Comparison of ENCODE assay signal across 10 mouse cellular contexts in genomic region chr17:63862399-63862798, GRCm38 (mm10). TPM values are rescaled to one million over a fixed set of nuclear protein-coding genes. Genes with fewer than 3 reads are reported as not detected.
DNase-seq lines count a peak whose midpoint lies in the region; ATAC-seq lines count a peak whose summit lies in the region.
"Had no signal": no experiment of that assay in that cellular context is flagged by ENCODE, and none has a peak within 500 bp of the region (broad histone marks: within the 10 kb centered on the region; RNA-seq: fewer than 3 reads in every experiment).

No protein-coding gene starts in this region.

- ATAC-seq in forebrain, embryonic 14.5 days = no peak
- ATAC-seq in hindbrain, embryonic 15.5 days (ENCODE audit: low FRiP score, low read depth) = no peak
- no peak for ATAC-seq in hindbrain, embryonic 12.5 days (ENCODE audit: low FRiP score)
- ATAC-seq in midbrain, embryonic 15.5 days (replicated peaks) = no peak
- no peak for ATAC-seq in midbrain, embryonic 13.5 days
- ATAC-seq in neural tube, embryonic 15.5 days (ENCODE audit: low FRiP score) = no peak

- H3K4me2 ChIP-seq in forebrain, embryonic 14.5 days (ENCODE audit: low read length) = no peak overlapping the region
- H3K4me2 ChIP-seq in hindbrain, embryonic 15.5 days = peak overlapping the region; percentile 89
- no peak overlapping the region for H3K4me2 ChIP-seq in hindbrain, embryonic 12.5 days (replicated peaks)
- H3K4me2 ChIP-seq in midbrain, embryonic 15.5 days = 0 out of 2 replicates have a peak overlapping the region, but pooled peaks have one; percentile 68
- no peak overlapping the region for H3K4me2 ChIP-seq in midbrain, embryonic 13.5 days (replicated peaks)
- peak overlapping the region; percentile 87; the same call in 1 of the 2 replicates for H3K4me2 ChIP-seq in neural tube, embryonic 15.5 days

- H3K27me3 ChIP-seq in forebrain, embryonic 10.5 days (ENCODE audit: poor library complexity, severe bottlenecking) = peaks cover 15% of the 10 kb centered on the region
- H3K27me3 ChIP-seq in forebrain, embryonic 14.5 days (replicated peaks; ENCODE audit: control insufficient read depth, insufficient read depth, low read length) = no peaks in the 10 kb centered on the region
- no peaks in the 10 kb centered on the region for H3K27me3 ChIP-seq in hindbrain, embryonic 15.5 days
- peaks cover 5% of the 10 kb centered on the region; the same call in 1 of the 2 replicates for H3K27me3 ChIP-seq in hindbrain, embryonic 12.5 days
- no peaks in the 10 kb centered on the region for H3K27me3 ChIP-seq in midbrain, embryonic 15.5 days (replicated peaks)
- H3K27me3 ChIP-seq in midbrain, embryonic 13.5 days = 0 out of 2 replicates have a peak, but pooled peaks cover 6% of the 10 kb centered on the region
- no peaks in the 10 kb centered on the region for H3K27me3 ChIP-seq in neural tube, embryonic 15.5 days (replicated peaks)

- H3K9ac ChIP-seq in forebrain, embryonic 14.5 days (ENCODE audit: low read length) = no peak overlapping the region
- no peak overlapping the region for H3K9ac ChIP-seq in hindbrain, embryonic 15.5 days
- H3K9ac ChIP-seq in hindbrain, embryonic 12.5 days = no peak overlapping the region
- H3K9ac ChIP-seq in midbrain, embryonic 15.5 days = no peak overlapping the region
- no peak overlapping the region for H3K9ac ChIP-seq in midbrain, embryonic 13.5 days (replicated peaks)
- H3K9ac ChIP-seq in neural tube, embryonic 15.5 days (replicated peaks) = no peak overlapping the region

- H3K27ac ChIP-seq in forebrain, embryonic 10.5 days = no peak overlapping the region
- no peak overlapping the region for H3K27ac ChIP-seq in forebrain, embryonic 14.5 days (ENCODE audit: low read depth, low read length)
- H3K27ac ChIP-seq in hindbrain, embryonic 15.5 days (replicated peaks) = no peak overlapping the region
- no peak overlapping the region for H3K27ac ChIP-seq in hindbrain, embryonic 12.5 days
- H3K27ac ChIP-seq in midbrain, embryonic 15.5 days = no peak overlapping the region
- H3K27ac ChIP-seq in midbrain, embryonic 13.5 days = no peak overlapping the region
- H3K27ac ChIP-seq in neural tube, embryonic 15.5 days (replicated peaks) = no peak overlapping the region

- no peaks in the 10 kb centered on the region for H3K9me3 ChIP-seq in forebrain, embryonic 10.5 days
- no peaks in the 10 kb centered on the region for H3K9me3 ChIP-seq in forebrain, embryonic 14.5 days (replicated peaks; ENCODE audit: control insufficient read depth, low read length)
- no peaks in the 10 kb centered on the region for H3K9me3 ChIP-seq in hindbrain, embryonic 15.5 days
- H3K9me3 ChIP-seq in hindbrain, embryonic 12.5 days (replicated peaks) = no peaks in the 10 kb centered on the region
- H3K9me3 ChIP-seq in midbrain, embryonic 15.5 days = no peaks in the 10 kb centered on the region
- H3K9me3 ChIP-seq in midbrain, embryonic 13.5 days = no peaks in the 10 kb centered on the region
- no peaks in the 10 kb centered on the region for H3K9me3 ChIP-seq in neural tube, embryonic 15.5 days (replicated peaks)

- 81% methylated on average over 3 of the region's 3 CpGs for WGBS in forebrain, embryonic 10.5 days
- 86% methylated on average over 3 of the region's 3 CpGs for WGBS in forebrain, embryonic 14.5 days
- 74% methylated on average over 3 of the region's 3 CpGs for WGBS in hindbrain, embryonic 15.5 days
- 75% methylated on average over 3 of the region's 3 CpGs for WGBS in hindbrain, embryonic 12.5 days
- WGBS in midbrain, embryonic 15.5 days = 74% methylated on average over 3 of the region's 3 CpGs
- WGBS in midbrain, embryonic 13.5 days = 80% methylated on average over 3 of the region's 3 CpGs
- 60% methylated on average over 3 of the region's 3 CpGs for WGBS in neural tube, embryonic 15.5 days

- no peak for DNase-seq in forebrain, embryonic 10.5 days (ENCODE audit: extremely low spot score, low spot score)
- DNase-seq in forebrain, embryonic 14.5 days (ENCODE audit: low spot score) = no peak
- DNase-seq in ovary, postnatal 10 days (ENCODE audit: low spot score) = no peak
- DNase-seq: cerebellum, postnatal 14 days; right cerebral cortex, postnatal 14 days had no signal

- H3K36me3 ChIP-seq in forebrain, embryonic 10.5 days (replicated peaks) = no peaks in the 10 kb centered on the region
- H3K36me3 ChIP-seq in forebrain, embryonic 14.5 days (ENCODE audit: control insufficient read depth, insufficient read depth, low read length) = no peaks in the 10 kb centered on the region
- H3K36me3 ChIP-seq in hindbrain, embryonic 15.5 days = no peaks in the 10 kb centered on the region
- no peaks in the 10 kb centered on the region for H3K36me3 ChIP-seq in hindbrain, embryonic 12.5 days
- no peaks in the 10 kb centered on the region for H3K36me3 ChIP-seq in midbrain, embryonic 15.5 days (replicated peaks)
- no peaks in the 10 kb centered on the region for H3K36me3 ChIP-seq in midbrain, embryonic 13.5 days
- no peaks in the 10 kb centered on the region for H3K36me3 ChIP-seq in neural tube, embryonic 15.5 days

- peaks cover 18% of the 10 kb centered on the region for H3K4me1 ChIP-seq in forebrain, embryonic 10.5 days
- H3K4me1 ChIP-seq in forebrain, embryonic 14.5 days (ENCODE audit: control insufficient read depth, insufficient read depth, low read length) = peaks cover 9% of the 10 kb centered on the region
- peaks cover 16% of the 10 kb centered on the region for H3K4me1 ChIP-seq in hindbrain, embryonic 15.5 days (replicated peaks)
- H3K4me1 ChIP-seq in hindbrain, embryonic 12.5 days = peaks cover 5% of the 10 kb centered on the region; the same call in 1 of the 2 replicates
- peaks cover 15% of the 10 kb centered on the region for H3K4me1 ChIP-seq in midbrain, embryonic 15.5 days
- H3K4me1 ChIP-seq in midbrain, embryonic 13.5 days (replicated peaks) = peaks cover 16% of the 10 kb centered on the region; the same call in 1 of the 2 replicates
- H3K4me1 ChIP-seq in neural tube, embryonic 15.5 days = peaks cover 16% of the 10 kb centered on the region

- H3K4me3 ChIP-seq in forebrain, embryonic 10.5 days = peak overlapping the region; percentile 85; the same call in 1 of the 2 replicates
- no peak overlapping the region for H3K4me3 ChIP-seq in forebrain, embryonic 14.5 days (ENCODE audit: low read depth, low read length)
- H3K4me3 ChIP-seq in hindbrain, embryonic 15.5 days = no peak overlapping the region
- H3K4me3 ChIP-seq in hindbrain, embryonic 12.5 days = no peak overlapping the region
- H3K4me3 ChIP-seq in midbrain, embryonic 15.5 days = no peak overlapping the region
- H3K4me3 ChIP-seq in midbrain, embryonic 13.5 days (replicated peaks) = no peak overlapping the region
- no peak overlapping the region for H3K4me3 ChIP-seq in neural tube, embryonic 15.5 days (replicated peaks)

RNA-seq across cellular contexts. Expression of gene Fer, which starts 0.5 kb away (rescaled TPM):
- 27.1 and 31.4 TPM in 2 replicates for polyA plus RNA-seq in forebrain, embryonic 10.5 days (2016; fragmentation: Nextera tagmentation; extraction: Ambion mirVana)
- 31.8 and 36.0 TPM in 2 replicates for polyA plus RNA-seq in forebrain, embryonic 14.5 days (2014; fragmentation: Nextera tagmentation; extraction: Ambion mirVana)
- 28.8 and 33.8 TPM in 2 replicates for polyA plus RNA-seq in hindbrain, embryonic 15.5 days (2015; fragmentation: Nextera tagmentation; extraction: Ambion mirVana)
- 33.1 and 39.9 TPM in 2 replicates for polyA plus RNA-seq in hindbrain, embryonic 12.5 days (2016; fragmentation: Nextera tagmentation; extraction: Ambion mirVana)
- polyA plus RNA-seq in midbrain, embryonic 15.5 days (2015; fragmentation: Nextera tagmentation; extraction: Ambion mirVana) = 34.6 and 38.3 TPM in 2 replicates
- 32.3 and 35.4 TPM in 2 replicates for polyA plus RNA-seq in midbrain, embryonic 13.5 days (2015; fragmentation: Nextera tagmentation; extraction: Ambion mirVana)
- 30.0 and 31.5 TPM in 2 replicates for polyA plus RNA-seq in neural tube, embryonic 15.5 days (2015; fragmentation: Nextera tagmentation; extraction: Ambion mirVana)

RNA-seq across cellular contexts. Expression of gene A930002H24Rik, which starts 1.2 kb away (rescaled TPM):
- polyA plus RNA-seq in forebrain, embryonic 10.5 days (2016; fragmentation: Nextera tagmentation; extraction: Ambion mirVana) = 1.8 and 1.9 TPM in 2 replicates
- polyA plus RNA-seq in forebrain, embryonic 14.5 days (2014; fragmentation: Nextera tagmentation; extraction: Ambion mirVana) = 1.3 and 3.7 TPM in 2 replicates
- polyA plus RNA-seq in hindbrain, embryonic 15.5 days (2015; fragmentation: Nextera tagmentation; extraction: Ambion mirVana) = 3.1 and 3.3 TPM in 2 replicates
- polyA plus RNA-seq in hindbrain, embryonic 12.5 days (2016; fragmentation: Nextera tagmentation; extraction: Ambion mirVana) = 2.3 and 2.8 TPM in 2 replicates
- 1.7 and 2.5 TPM in 2 replicates for polyA plus RNA-seq in midbrain, embryonic 15.5 days (2015; fragmentation: Nextera tagmentation; extraction: Ambion mirVana)
- polyA plus RNA-seq in midbrain, embryonic 13.5 days (2015; fragmentation: Nextera tagmentation; extraction: Ambion mirVana) = 1.8 and 2.6 TPM in 2 replicates
- polyA plus RNA-seq in neural tube, embryonic 15.5 days (2015; fragmentation: Nextera tagmentation; extraction: Ambion mirVana) = 2.9 and 3.6 TPM in 2 replicates

Comparison
In these comparisons a context has a peak if more than half of its experiments do, and no peak if none do; other contexts are left out.
1. H3K4me2 ChIP-seq: peak in hindbrain, embryonic 15.5 days (single experiment), midbrain, embryonic 15.5 days (single experiment) and neural tube, embryonic 15.5 days (single experiment); none in forebrain, embryonic 14.5 days (single experiment), hindbrain, embryonic 12.5 days (single experiment) and midbrain, embryonic 13.5 days (single experiment).